Mouse (Mus musculus) spleen, postnatal 36 days (tissue): ENCODE measurements around the gene Slc13a2.

ENCODE experiments used
- DNase-seq, 2 experiments: peaks; one replicate each; pipeline ENCODE4 v3.0.0; 2022; ENCODE audit warnings: low spot score in 2 of 2, mixed read lengths in 1 of 2

Slc13a2 gene

DNA sequence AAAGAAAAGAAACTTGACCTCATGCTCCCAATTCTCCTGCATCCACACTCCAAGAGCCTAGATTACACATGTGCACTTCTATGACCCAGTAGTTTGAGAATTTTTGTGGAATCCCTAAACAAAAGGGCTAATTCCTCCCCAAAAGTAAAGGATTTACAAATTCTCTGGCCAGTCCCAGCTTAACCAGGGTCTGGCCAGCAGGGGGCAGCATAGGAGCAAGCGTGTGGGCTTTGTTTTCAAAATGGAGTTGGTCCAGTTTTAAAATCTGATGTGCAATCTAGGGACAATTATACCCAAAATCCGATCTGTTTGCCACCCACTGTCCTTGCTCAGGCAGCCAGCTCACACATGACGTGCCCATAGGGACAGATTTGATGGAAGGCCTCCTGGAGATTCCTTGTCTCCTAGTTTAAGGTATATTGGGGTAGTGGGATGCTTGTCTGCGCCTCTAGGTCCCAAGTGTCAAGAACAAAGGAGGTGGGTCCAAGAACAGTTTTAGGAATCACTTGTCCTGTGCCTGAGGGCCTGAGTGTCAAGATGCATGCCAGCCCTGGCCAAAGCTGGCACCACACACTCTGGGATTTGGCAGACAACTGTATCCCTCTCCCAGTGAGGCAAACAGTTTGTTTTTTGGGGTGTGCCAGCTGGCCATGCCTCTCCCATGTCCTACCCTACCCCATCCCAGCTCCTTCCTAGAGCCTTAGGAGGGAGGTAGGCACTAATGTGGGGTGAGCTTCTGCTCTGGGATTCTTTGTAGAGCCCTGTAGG is 66.4 kb downstream of the Slc13a2 start:
- peak in 1 of 2 experiments; percentile 63 for DNase-seq

- no peak for DNase-seq
Observed at GRCm38 (mm10) chr11:78354905-78355304, 67.1 kb downstream of the Slc13a2 start.

- DNase-seq: peak; percentile 84 to 87
Observed at GRCm38 (mm10) chr11:78353081-78353480, 68.9 kb downstream of the Slc13a2 start.

- peak; percentile 59 to 60 for DNase-seq
Observed at GRCm38 (mm10) chr11:78349441-78350358, 72.3 kb downstream of the Slc13a2 start.

- DNase-seq: no peak
Observed at GRCm38 (mm10) chr11:78348474-78348873, 73.5 kb downstream of the Slc13a2 start.

GRCm38 (mm10) chr11:78347908-78348307 is 74.1 kb downstream of the Slc13a2 start:
- peak; percentile 43 to 54 for DNase-seq
